Mouse (Mus musculus): ENCODE results near the gene Nectin2. TPM values are rescaled to one million over a fixed set of nuclear protein-coding genes. Genes with fewer than 3 reads are reported as not detected.

The Nectin2 gene
- total RNA-seq, 2 experiments from 2014 or later = 0.64 to 2.0 TPM

GRCm38 (mm10) chr7:19745971-19746370, 4.3 kb downstream of the Nectin2 start:
- no peak for DNase-seq (ENCODE audit: low spot score)

DNA sequence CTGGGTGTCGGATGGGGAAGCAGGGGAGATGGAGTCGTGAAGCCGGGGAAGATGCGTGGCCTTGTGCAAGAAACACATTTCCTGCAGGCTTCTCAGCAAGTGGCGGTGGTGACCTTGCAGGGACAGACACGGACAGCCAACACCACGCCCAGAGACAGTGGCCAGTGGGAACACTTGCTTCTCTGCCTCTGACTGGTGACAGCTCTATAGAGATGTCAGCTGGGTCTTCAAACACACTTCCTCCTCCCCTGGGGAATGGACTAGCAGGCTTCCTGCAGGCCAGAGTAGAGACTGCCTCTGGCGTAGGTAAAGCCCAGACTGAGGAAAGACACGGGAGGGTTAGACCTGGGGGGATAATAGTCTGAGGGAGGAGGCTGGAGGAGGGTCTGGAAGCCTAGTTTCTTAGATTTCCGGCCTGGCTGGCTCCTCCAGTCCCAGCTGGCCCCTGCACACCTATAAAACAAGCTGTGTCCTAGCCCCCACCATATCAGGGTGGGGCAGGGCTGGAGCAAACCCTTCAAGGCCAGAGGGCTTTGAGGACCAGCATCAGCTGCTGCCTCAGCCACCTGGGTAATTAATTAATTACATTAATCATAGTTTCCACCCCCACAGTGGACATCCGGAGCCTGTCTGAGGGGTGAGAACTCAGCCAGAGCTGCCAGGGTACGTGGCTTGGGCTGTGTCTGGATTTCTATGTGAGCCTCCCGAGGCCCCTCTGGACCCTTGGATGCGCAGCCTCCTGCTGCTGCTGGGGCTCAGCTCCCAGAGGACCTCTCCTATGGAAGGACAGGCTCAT, 5.5 kb downstream of the Nectin2 start:
- no peak for DNase-seq (ENCODE audit: low spot score)

DNA sequence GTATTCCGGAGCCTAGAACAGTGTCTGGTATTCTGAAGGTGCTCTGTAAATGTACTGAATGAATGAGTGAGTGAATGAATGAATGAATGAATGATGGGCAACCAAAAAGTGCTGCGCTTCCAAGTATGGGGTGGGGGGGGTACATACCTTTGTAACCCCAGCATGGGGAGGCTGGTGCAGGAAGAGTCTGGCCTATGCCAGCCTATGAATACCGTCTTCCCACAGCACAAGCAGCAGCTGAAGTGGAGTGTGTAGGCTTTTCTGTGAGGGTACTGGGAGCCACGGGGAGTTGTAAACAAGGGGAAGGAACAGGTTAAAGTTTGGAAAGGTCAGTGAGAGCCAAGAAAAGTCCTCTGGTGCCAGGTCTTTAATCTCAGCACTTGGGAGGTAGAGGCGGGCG, 6.5 kb downstream of the Nectin2 start:
- DNase-seq (ENCODE audit: low spot score) = no peak

GRCm38 (mm10) chr7:19742468-19742867, 7.8 kb downstream of the Nectin2 start:
- no peak for DNase-seq (ENCODE audit: low spot score)

DNA sequence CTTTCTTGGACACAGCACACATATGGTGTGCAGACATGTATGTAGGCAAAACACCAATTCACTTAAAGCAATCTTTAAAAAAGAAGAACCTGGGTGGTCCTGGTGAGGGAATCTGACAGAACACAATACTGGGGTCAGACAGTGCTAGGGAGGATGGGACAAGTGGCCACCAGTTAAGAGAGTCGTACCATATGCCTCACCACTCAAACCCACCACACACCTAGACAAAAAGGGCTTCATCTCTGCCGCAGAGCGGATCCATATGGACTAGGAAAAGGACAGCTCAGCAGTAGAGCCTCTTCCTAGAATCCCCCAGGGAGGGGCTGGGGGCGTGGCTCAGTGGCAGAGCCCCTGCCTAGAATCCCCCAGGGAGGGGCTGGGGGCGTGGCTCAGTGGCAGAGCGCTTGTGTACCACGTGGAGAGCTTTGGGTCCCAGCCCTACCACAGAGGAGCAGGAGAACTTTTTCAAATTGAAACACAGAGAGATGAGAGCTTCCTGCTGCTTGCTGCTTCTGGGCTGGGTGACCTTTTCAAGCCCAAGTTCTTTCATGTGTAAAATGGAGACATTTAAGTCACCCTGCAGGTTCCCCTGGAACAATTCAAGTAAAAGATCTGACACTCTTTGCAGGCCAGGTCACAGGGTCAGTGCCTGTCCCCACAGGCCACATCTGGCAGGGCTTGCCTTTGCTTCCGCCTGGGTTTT, 8.8 kb downstream of the Nectin2 start:
- DNase-seq (ENCODE audit: low spot score) = no peak

- DNase-seq (ENCODE audit: low spot score) = no peak
These were observed 10.0 kb downstream of the Nectin2 start for GRCm38 (mm10) chr7:19740269-19740668.

- DNase-seq (ENCODE audit: low spot score) = no peak
These were observed 11.5 kb downstream of the Nectin2 start for GRCm38 (mm10) chr7:19738771-19739170.

DNA sequence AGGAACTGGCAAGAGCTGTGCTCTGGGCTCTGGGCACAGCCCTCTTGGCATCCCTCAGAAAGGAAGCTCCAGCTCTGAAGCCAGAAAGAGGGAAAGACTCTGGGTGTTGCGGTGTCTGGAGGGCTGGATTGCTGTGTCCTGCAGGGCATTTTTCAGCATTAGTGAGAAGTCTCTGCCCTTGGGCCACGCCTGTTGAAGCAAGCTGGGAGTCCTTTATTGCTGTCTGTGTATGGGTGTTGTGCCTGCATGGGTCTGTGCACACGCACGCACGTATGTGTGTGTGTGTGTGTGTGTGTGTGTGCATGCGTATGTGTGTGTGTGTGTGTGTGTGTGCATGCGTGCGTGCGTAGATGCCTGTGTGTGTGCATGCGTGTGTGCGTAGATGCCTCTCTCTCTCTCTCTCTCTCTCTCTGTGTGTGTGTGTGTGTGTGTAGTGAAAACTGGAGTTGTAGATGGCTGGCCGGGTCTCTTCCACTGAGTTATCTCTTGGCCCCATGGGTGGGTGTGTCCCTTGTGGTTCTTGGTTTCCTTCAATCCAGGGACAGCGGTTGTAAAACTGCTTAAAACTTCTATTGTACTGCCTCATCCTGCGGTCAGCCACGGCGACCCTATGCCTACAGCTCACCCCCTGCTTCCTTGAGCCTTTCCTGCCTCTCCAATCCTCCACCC, 13.8 kb downstream of the Nectin2 start:
- DNase-seq (ENCODE audit: low spot score) = no peak

- no peak for DNase-seq (ENCODE audit: low spot score)
These were observed 16.1 kb downstream of the Nectin2 start for GRCm38 (mm10) chr7:19734178-19734666.

DNA sequence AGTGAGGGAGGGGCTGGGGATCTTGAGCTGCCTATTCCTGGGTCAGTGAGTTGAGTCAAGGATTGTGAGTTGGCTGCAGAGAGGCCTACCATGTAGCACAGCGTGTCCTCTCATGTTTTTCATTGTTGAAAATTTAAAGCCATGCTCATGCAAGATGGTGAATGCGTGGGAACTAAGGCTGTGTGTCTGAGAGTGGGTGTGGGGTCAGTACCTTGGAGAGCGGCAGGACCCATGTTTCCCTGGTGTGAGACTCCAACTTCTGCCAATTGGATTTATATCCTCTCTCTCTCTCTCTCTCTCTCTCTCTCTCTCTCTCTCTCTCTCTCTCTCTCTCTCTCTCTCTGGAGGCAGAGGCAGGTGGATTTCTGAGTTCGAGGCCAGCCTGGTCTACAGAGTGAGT, 23.7 kb downstream of the Nectin2 start:
- no peak for DNase-seq (ENCODE audit: low spot score)

DNA sequence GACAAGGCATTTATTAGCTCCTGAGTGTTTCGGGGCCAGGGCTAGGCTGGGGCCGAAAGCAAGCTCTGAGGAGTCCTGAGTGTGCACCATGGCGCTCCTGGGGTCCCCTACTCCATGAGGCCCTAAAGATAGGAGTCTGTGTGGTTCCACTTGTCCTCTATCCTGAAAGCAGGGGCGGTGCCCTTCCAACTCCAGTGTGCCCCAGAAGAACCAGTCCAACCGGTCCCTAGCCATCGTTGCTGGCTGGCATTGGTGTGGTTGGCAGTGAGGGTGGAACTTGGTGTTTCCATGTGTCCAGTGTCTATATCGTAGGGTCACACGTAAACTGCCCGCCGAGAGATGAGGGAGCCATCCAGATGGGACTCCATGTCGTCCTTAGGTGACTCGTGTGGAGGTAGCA, 26.1 kb downstream of the Nectin2 start:
- no peak for DNase-seq (ENCODE audit: low spot score)

- no peak for DNase-seq (ENCODE audit: low spot score)
These were observed 27.5 kb downstream of the Nectin2 start for GRCm38 (mm10) chr7:19722754-19723195.

DNA sequence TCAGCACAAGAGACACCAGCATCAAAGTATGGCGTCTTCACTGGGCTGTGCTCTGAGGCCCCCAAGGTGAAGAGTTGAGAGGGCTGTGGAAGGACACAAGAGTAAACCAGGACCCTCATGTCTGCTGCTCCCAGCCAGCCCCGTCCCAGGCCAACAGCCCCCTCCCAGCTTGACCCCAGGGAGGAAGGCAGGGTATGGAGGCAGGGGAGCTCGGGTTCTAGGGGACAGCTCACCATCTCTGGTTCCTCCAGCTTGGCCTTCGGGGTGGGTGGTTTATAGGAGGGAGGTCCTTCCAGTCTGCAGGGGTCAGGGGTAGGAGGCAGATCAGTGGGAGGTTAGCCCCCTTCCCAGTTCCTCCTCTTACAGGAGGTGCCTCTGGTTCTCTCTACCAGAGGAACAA, 31.1 kb downstream of the Nectin2 start:
- no peak for DNase-seq (ENCODE audit: low spot score)

DNA sequence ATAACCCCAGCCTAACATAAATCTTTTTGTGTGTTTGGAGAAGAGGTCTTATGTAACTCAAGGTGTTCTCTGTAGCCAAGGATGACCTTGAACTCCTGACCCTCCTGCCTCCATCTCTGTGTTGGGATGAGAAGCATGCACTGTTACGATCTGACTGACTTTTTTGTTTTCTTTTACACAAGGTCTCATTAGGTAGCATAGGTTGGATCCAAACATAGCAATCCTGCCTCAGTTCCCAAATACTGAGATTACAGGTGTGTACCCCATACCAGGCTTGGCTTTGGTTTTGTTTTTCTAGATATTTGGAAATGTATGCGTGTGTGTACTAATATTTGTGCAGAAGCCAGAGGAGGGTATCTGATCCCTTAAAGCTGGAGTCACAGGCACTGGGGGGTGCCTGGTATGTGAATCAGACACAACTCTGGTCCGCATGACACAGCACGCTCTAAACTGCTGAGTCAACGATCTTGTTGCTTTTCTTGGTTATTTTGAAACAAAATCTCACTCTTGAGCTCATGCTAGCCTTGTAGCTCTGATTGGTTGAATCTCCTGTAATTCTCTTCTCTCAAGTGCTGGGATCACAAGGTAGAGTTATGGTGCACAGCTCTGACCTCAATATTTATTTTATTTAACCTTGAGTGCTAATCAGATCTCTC, 31.9 kb downstream of the Nectin2 start:
- no peak for DNase-seq (ENCODE audit: low spot score)

DNA sequence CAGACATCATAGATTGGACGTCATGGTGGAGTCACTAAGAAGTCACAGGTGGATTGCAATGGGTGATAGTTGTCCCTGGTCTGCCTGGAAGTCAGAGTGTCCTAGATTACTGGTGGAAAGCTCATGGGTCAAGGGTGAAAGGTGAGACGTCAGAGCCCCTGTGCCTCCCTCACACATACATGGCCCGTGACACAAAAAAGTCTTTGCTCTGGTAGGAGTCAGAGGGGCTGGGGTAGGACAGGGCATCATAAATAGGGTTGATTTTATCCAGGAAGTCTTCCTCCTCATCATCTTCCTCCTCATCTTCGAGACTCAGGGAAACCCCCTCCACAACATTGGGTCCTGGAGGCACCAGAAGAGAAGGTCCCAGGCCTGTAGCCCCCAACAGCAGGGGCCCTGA, 32.9 kb downstream of the Nectin2 start:
- no peak for DNase-seq (ENCODE audit: low spot score)

DNA sequence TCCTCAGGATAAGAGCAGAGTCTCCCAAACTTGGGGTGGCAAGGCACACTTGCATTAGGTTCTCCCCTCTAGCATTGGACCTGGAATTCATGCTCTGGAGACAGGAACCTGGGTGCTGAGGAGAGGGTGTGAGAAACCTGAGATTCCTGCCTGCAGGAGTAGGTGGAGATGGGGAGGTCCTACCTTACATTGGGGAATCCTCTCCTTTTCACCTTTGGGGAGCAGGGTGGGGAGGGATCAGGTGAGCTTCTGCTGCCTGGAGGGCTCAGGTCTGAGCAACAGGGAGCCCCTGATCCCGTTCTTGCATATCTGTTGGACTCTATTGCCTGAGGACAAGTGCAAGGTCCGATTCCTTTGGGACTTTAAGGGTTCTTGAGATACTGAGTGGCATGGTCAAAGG, 33.5 kb downstream of the Nectin2 start:
- DNase-seq (ENCODE audit: low spot score) = no peak

DNA sequence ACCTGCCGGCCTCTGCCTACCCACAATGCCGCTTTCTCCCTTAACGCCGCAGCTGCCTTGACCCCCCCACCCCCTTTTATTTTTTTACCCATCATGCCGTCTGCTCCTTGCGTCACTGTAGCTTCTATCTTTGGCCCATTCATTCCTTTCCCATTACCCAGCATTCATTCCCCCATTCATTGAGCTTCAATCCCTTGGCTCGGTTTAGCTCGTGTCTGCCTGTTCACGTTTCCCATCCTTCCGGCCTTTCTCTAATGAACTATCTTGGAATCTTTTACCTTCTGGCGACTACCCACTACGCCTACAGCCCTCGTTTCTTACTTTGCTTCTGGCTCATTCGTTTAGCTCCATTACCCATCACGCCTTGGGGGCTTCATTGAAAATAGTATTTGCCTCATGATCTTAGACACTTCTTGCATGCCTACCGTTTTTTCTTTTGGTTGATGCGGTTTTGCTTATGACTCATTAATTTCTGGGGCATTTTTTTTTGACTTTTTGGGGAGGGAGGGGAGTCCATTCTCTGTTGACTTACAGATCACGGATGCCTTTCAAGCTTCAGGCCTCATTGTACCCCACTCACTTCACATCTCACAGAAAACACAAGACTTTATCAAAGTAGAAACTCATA, 34.1 kb downstream of the Nectin2 start:
- DNase-seq (ENCODE audit: low spot score) = no peak

DNA sequence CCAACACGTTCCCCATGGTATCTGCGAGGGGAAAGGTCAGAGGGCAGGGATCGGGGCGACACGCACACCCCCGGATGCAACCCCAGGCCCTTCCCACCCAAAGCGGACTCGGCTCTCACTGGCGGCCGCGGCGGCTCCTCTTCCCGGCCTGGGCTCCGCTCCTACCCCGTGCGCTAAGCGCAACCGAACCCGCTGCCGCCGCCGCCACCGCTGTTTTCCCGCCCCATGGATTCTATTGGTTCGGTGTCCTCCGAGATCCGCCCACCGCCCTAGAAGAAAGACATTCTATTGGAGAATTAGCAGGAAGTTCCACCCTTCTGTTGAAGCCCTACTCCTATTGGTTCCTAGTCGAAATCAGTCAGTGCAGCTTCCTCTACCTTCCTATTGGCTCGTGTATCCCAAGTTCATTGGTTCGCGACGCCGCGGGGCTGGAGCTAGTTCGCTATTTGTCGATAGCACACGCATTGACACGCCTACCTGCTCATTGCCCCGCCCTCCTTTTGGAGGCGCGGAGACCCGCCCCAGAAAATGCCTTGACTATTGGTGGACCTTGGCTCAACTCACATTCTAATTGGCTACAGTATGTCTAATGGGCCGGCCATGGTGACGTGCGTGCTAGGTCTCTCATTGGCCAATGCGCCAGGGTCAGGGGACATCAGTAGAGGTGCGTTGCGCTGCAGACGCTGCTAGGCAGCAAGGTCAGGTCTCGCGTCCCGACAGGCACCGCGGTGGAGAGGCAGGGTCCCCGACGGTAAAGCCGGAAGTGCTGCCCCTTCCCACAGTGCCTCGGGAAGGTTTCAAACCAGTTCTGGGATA, 34.8 kb downstream of the Nectin2 start, which contains the start of gene Tomm40:
Tomm40 (minus strand) TSS at position 200 of the 816 bp plus-strand sequence.
- DNase-seq (ENCODE audit: low spot score) = peak; percentile 100

DNA sequence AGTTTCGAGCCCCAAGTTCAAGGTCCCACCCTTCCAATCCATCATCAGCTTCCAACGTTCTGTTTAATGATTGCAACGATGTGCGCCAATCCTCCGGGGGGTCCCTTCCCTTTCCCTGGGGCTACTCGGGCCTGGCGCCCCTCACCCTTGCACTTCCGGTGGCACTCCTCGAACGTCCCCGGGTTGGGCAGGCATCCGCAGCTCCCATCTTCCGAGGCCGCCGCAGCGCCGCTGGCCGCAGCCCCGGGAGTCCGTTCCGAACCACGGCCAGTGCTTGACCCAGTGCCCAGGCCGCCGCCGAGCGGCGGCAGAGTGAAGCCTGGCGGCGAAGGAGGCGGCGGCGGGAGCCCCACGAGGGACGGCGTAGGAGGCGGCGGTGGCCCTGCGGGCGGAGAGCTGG, 35.4 kb downstream of the Nectin2 start:
- DNase-seq (ENCODE audit: low spot score) = no peak

- DNase-seq (ENCODE audit: low spot score) = no peak
These were observed 36.7 kb downstream of the Nectin2 start for GRCm38 (mm10) chr7:19713598-19713997.

Measured in gastrocnemius, adult 18-20 months (tissue).